Mouse (Mus musculus) bone marrow, adult 2 months (tissue): ENCODE measurements around the gene Rpsa. TPM values are rescaled to one million over a fixed set of nuclear protein-coding genes. Genes with fewer than 3 reads are reported as not detected.

Source experiments
- H3K27ac ChIP-seq: fragments of 200-500 bp; 2 replicates; pipeline ENCODE4 v1.5.1; 2012; ENCODE audit warnings: low read depth, mild to moderate bottlenecking, control low read depth, inconsistent platforms, low read length; ENCODE audit not compliant: control insufficient read depth, poor library complexity, insufficient read depth
- H3K4me1 ChIP-seq: fragments of 200-500 bp; 2 replicates; pipeline ENCODE4 v1.6.1; 2011; ENCODE audit warnings: low read length; ENCODE audit not compliant: control insufficient read depth, insufficient read depth
- H3K4me3 ChIP-seq: fragments of 200-500 bp; replicated peaks from 2 replicates; pipeline ENCODE3; 2011; ENCODE audit warnings: mild to moderate bottlenecking, low read depth, low read length, control low read depth; ENCODE audit not compliant: control insufficient read depth
- CTCF ChIP-seq: fragments of 200-500 bp; IDR thresholded peaks from 2 replicates; pipeline ENCODE4 v1.5.1; 2011; ENCODE audit warnings: low read length, control low read depth; ENCODE audit not compliant: control insufficient read depth, insufficient read depth
- POLR2A ChIP-seq: fragments of 200-500 bp; IDR thresholded peaks from 2 replicates; pipeline ENCODE4 v1.6.1; 2011; ENCODE audit warnings: low read depth, mild to moderate bottlenecking, control low read depth, low read length, borderline replicate concordance; ENCODE audit not compliant: control insufficient read depth
- WGBS: fragments of 180-500 bp; shearing (Covaris S2); methylation state at CpG from one replicate; pipeline ENCODE4 v1.1.7; 2018; 5-methylcytosine and 5-hydroxymethylcytosine counted together
- polyA plus RNA-seq: library from polyadenylated mRNA; stranded (reverse); fragments of >200 nt; gene quantifications from 2 replicates; pipeline ENCODE4 v1.2.4, GENCODE M21; 2011; ENCODE audit warnings: low replicate concordance; ENCODE audit not compliant: missing spikeins, insufficient read depth, insufficient read length

Rpsa gene
- polyA plus RNA-seq, 1 experiment, result 1,859 TPM

- Histone ChIP-seq H3K4me1 (peaks cover 7% of the 10 kb centered on the region; the same call in 1 of the 2 replicates), H3K4me3 (peak within 1 kb of the TSS; percentile 91), H3K27ac (peak within 1 kb of the TSS; percentile 90)
- under 1% methylated on average over 62 of the region's 62 CpGs for WGBS
- TF ChIP-seq CTCF (peak; percentile 92), POLR2A (peak; percentile 85; the same call in 1 of the 2 replicates)
These were observed 17.1 kb upstream of the Rpsa start, which contains the start of gene Slc25a38 for GRCm38 (mm10) chr9:120110211-120111018. TSS of gene Slc25a38 (plus strand) at chr9:120110374.

GRCm38 (mm10) chr9:120111156-120111945 is 16.1 kb upstream of the Rpsa start:
- WGBS, result 58% methylated on average over 15 of the region's 15 CpGs
- H3K4me1 ChIP-seq, result peaks cover 7% of the 10 kb centered on the region; the same call in 1 of the 2 replicates
- peak overlapping the region; percentile 40 for H3K4me3 ChIP-seq
- no peak for TF ChIP-seq CTCF
- no peak for TF ChIP-seq POLR2A
- H3K27ac ChIP-seq, result peak overlapping the region; percentile 54; the same call in 1 of the 2 replicates

- TF ChIP-seq POLR2A, result no peak
- no peak for TF ChIP-seq CTCF
- 74% methylated on average over 6 of the region's 6 CpGs for WGBS
- Histone ChIP-seq H3K27ac (peak overlapping the region; percentile 65), H3K4me3 (no peak overlapping the region), H3K4me1 (peaks cover 7% of the 10 kb centered on the region; the same call in 1 of the 2 replicates)
These were observed 15.0 kb upstream of the Rpsa start for GRCm38 (mm10) chr9:120112472-120112871.

- 92% methylated on average over 7 of the region's 7 CpGs for WGBS
- no peak overlapping the region for H3K4me3 ChIP-seq
- TF ChIP-seq POLR2A (no peak), CTCF (no peak)
- H3K27ac ChIP-seq, result peak overlapping the region; percentile 65
- peaks cover 9% of the 10 kb centered on the region; the same call in 1 of the 2 replicates for H3K4me1 ChIP-seq
These were observed 14.0 kb upstream of the Rpsa start for GRCm38 (mm10) chr9:120113456-120113855.

GRCm38 (mm10) chr9:120114051-120114788 is 13.3 kb upstream of the Rpsa start:
- Histone ChIP-seq H3K4me3 (peak overlapping the region; percentile 35), H3K4me1 (peaks cover 10% of the 10 kb centered on the region; the same call in 1 of the 2 replicates), H3K27ac (peak overlapping the region; percentile 93)
- WGBS, result 76% methylated on average over 17 of the region's 17 CpGs
- TF ChIP-seq CTCF (no peak), POLR2A (no peak)

- 69% methylated on average over 2 of the region's 2 CpGs for WGBS
- TF ChIP-seq POLR2A (peak; percentile 58; the same call in 1 of the 2 replicates), CTCF (no peak)
- Histone ChIP-seq H3K4me3 (peak overlapping the region; percentile 89), H3K4me1 (peaks cover 10% of the 10 kb centered on the region; the same call in 1 of the 2 replicates), H3K27ac (peak overlapping the region; percentile 93)
These were observed 12.7 kb upstream of the Rpsa start for GRCm38 (mm10) chr9:120114789-120115151.

- Histone ChIP-seq H3K4me1 (peaks cover 10% of the 10 kb centered on the region; the same call in 1 of the 2 replicates), H3K4me3 (peak overlapping the region; percentile 89), H3K27ac (peak overlapping the region; percentile 93)
- WGBS, result 54% methylated on average over 5 of the region's 5 CpGs
- TF ChIP-seq CTCF (no peak), POLR2A (peak; percentile 81)
These were observed 11.9 kb upstream of the Rpsa start for GRCm38 (mm10) chr9:120115580-120115979.
